Mouse (Mus musculus): ENCODE measurements at regions not wholly inside any gene's neighbourhood (a gene's known extent, or its start where the extent isn't known, plus 50 kb on each side); places are given as distances from the start of the nearest gene placed in this dataset.

DNA sequence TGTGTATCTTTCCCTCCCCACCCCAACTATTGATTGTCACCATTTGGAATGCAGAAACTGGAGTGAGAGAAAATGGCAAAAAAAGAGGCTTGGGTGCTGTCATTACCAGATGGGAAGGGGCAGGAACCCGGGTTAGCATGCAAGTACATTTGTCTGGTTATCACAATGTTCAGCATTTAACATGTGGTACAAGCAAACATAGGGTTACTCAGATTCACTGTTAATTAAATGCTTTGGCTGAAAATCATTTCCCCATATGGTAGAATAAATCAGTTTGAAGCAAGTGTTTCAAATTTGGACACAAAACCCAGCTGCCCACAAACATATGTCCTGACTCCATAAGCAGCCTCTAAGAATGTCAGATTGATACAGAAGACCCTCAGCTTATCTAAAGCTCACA lies 208.6 kb upstream of the Megf9 start:
- TF ChIP-seq CTCF (IDR thresholded peaks at IDR 0.05; ENCODE audit: low read depth) (no peak), EP300 (IDR thresholded peaks at IDR 0.05; ENCODE audit: low read depth) (no peak)
